Mouse (Mus musculus): ENCODE data around the gene Tmem208.

- TF ChIP-seq CTCF (IDR thresholded peaks at IDR 0.05; ENCODE audit: control insufficient read depth, insufficient read depth, insufficient read length): no peak
- TF ChIP-seq MAX (IDR thresholded peaks at IDR 0.05): peak; percentile 46
- no peak for TF ChIP-seq USF1 (IDR thresholded peaks at IDR 0.05; ENCODE audit: low read depth)
- no peak for TF ChIP-seq MYOG (IDR thresholded peaks at IDR 0.05; ENCODE audit: control insufficient read depth, extremely low read depth, insufficient read length)
- TF ChIP-seq CEBPB (IDR thresholded peaks at IDR 0.05; ENCODE audit: low read depth): no peak
Observed at GRCm38 (mm10) chr8:105372473-105372872, 46.3 kb downstream of the Tmem208 start.

Data from C2C12 (cell line).